Mouse (Mus musculus) bone marrow macrophage, adult 2 months (primary cell): ENCODE measurements around the gene Tesmin. TPM values are rescaled to one million over a fixed set of nuclear protein-coding genes. Genes with fewer than 3 reads are reported as not detected.

Experiments
- H3K27ac ChIP-seq: 2 replicates; pipeline ENCODE4 v1.5.1; 2012; ENCODE audit warnings: low read depth, low read length; ENCODE audit not compliant: insufficient read depth
- H3K4me1 ChIP-seq: 2 replicates; pipeline ENCODE4 v1.6.1; 2012; ENCODE audit warnings: low read length; ENCODE audit not compliant: control insufficient read depth, insufficient read depth
- H3K4me3 ChIP-seq: 2 replicates; pipeline ENCODE4 v1.5.1; 2012; ENCODE audit warnings: mild to moderate bottlenecking, low read length, moderate library complexity; ENCODE audit not compliant: insufficient read depth
- CTCF ChIP-seq: IDR thresholded peaks from 2 replicates; pipeline ENCODE4 v1.5.1; 2012; ENCODE audit warnings: low read depth, mild to moderate bottlenecking, low read length, moderate library complexity
- POLR2A ChIP-seq: IDR thresholded peaks from 2 replicates; pipeline ENCODE4 v1.6.1; 2012; ENCODE audit warnings: mild to moderate bottlenecking, low read depth, low read length, borderline replicate concordance
- polyA plus RNA-seq: library from polyadenylated mRNA; stranded (reverse); fragments of >200 nt; gene quantifications from 2 replicates; pipeline ENCODE4 v1.2.4, GENCODE M21; 2012; ENCODE audit not compliant: missing spikeins, insufficient read depth, insufficient read length

Tesmin gene
- polyA plus RNA-seq, 1 experiment, result 0.97 TPM

DNA sequence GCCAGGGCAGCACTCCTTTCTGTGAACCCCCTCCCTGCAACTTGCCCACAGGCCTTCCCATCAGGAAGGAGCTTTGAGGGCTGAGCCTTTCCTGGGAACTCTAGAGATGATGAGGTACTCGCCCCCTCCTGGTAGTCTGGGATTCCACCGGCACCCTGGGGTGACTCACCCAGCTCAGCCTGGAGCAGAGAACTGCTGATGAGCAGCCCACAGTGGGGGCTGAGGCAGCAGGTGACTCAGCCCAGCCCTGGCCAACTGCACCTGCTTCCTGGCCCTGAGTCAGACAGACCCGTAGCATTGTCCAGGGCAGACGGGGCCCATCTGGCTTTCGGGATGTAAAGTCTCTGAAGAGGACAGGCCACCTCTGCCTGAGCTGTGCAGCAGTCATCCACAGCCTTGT, 30.6 kb downstream of the Tesmin start:
- Histone ChIP-seq H3K27ac (no peak overlapping the region), H3K4me3 (no peak overlapping the region), H3K4me1 (peaks cover 12% of the 10 kb centered on the region)
- TF ChIP-seq CTCF (no peak), POLR2A (no peak)

- Histone ChIP-seq H3K4me3 (no peak overlapping the region), H3K27ac (no peak overlapping the region), H3K4me1 (peaks cover 12% of the 10 kb centered on the region)
- TF ChIP-seq CTCF (no peak), POLR2A (no peak)
Observed at GRCm38 (mm10) chr19:3422488-3422887, 33.8 kb downstream of the Tesmin start.

- TF ChIP-seq CTCF, result no peak
- no peak for TF ChIP-seq POLR2A
- H3K27ac ChIP-seq, result 0 out of 2 replicates have a peak overlapping the region, but pooled peaks have one; percentile 22
- H3K4me1 ChIP-seq, result peaks cover 12% of the 10 kb centered on the region
- no peak overlapping the region for H3K4me3 ChIP-seq
Observed at GRCm38 (mm10) chr19:3422981-3423380, 34.3 kb downstream of the Tesmin start.

DNA sequence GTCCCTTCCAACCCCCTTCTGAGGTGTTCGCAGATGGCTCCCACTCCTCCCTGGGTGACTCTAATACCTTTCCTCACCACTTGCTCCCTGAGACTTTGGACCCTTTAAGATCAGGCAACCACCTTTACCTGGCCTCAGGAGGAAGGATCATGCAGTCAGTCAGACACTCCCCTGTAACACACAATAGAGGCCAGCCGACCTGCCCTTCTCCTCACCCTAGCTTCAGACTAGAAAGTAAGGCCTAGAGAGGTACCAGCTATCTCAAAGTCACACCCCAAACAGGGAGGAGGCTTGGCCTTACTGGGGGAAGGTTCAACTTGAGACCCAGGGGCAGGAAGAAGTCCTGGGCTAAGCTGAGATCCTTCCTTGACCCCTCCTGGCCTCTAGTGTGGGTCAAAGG, 35.6 kb downstream of the Tesmin start:
- TF ChIP-seq CTCF (no peak), POLR2A (no peak)
- H3K27ac ChIP-seq, result no peak overlapping the region
- peaks cover 12% of the 10 kb centered on the region for H3K4me1 ChIP-seq
- no peak overlapping the region for H3K4me3 ChIP-seq

- H3K4me1 ChIP-seq, result peaks cover 4% of the 10 kb centered on the region
- no peak overlapping the region for H3K27ac ChIP-seq
- no peak for TF ChIP-seq POLR2A
- no peak for TF ChIP-seq CTCF
- no peak overlapping the region for H3K4me3 ChIP-seq
Observed at GRCm38 (mm10) chr19:3428057-3428830, 39.6 kb downstream of the Tesmin start.

DNA sequence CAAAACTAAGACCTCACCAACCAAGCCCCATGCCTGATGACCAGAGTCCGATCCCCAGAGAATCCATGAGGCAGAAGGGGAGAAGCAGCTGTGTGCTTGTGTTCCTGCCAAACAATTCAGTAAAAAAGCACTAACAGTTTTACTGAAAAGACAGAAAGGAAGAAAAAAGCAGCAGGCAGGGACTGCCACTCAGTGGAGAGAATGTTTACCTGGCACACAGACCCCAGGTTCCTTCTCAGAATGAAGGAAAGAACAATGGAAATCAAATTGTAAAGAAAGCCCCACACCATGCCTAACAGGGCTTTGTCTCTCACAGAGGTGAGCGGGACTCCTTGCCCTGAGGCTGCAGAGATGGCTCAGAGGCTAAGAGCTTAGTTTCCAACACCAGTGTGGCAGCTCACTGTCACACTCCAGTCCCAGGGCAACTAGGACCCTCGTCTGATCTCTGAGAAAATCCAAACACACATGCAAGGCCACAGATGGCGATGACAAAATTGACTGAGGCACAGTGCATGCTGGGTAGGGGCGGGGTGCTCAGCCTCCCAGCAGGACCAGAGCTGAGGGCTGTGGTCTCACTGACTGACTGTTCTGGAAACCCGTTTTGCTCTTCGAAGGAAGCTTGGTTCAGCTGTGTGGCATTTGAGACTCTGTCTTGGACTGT, 40.6 kb downstream of the Tesmin start:
- no peaks in the 10 kb centered on the region for H3K4me1 ChIP-seq
- H3K4me3 ChIP-seq, result no peak overlapping the region
- TF ChIP-seq POLR2A, result no peak
- TF ChIP-seq CTCF, result no peak
- H3K27ac ChIP-seq, result no peak overlapping the region

GRCm38 (mm10) chr19:3431066-3431465, 42.4 kb downstream of the Tesmin start:
- H3K27ac ChIP-seq, result no peak overlapping the region
- no peaks in the 10 kb centered on the region for H3K4me1 ChIP-seq
- no peak for TF ChIP-seq POLR2A
- TF ChIP-seq CTCF, result no peak
- no peak overlapping the region for H3K4me3 ChIP-seq

DNA sequence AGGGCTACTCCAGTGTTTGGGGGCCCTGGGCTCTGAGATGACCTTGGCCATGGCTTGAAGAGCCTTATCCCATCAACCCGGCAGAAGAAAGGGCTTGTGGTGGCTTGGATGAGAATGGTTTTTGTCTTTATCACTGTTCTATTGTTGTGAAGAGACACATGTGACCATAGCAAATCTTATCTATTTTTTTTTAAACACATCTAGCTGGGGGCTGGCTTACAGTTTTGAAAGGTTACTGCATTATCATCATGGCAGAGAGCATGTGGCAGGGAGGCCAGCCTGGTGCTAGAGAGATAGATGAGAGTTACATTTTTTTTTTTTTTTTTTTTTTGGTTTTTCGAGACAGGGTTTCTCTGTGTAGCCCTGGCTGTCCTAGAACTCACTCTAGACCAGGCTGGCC, 43.3 kb downstream of the Tesmin start:
- Histone ChIP-seq H3K4me3 (no peak overlapping the region), H3K27ac (no peak overlapping the region), H3K4me1 (no peaks in the 10 kb centered on the region)
- no peak for TF ChIP-seq CTCF
- no peak for TF ChIP-seq POLR2A

DNA sequence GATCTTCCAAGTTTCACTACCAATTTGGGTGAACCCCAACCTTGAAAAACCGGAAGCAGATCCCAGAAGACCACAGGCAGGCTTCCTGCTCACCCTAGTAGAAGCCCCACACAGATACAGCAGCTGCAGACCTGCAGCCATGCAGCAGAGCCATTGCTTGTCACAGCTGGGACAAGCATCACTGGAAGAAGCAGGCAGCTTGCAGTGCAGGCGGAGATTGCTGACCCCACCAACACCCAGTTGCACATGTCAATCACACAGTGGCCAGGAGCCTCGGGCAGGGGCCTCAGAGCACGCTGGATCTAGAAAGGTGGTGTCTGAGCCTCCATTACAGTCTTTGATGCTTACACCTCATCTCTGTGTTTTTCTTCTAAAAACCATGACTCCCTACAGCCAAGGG, 45.5 kb downstream of the Tesmin start:
- H3K4me1 ChIP-seq, result no peaks in the 10 kb centered on the region
- TF ChIP-seq CTCF (no peak), POLR2A (no peak)
- H3K27ac ChIP-seq, result no peak overlapping the region
- no peak overlapping the region for H3K4me3 ChIP-seq

GRCm38 (mm10) chr19:3434641-3435040, 46.0 kb downstream of the Tesmin start:
- no peak overlapping the region for H3K27ac ChIP-seq
- TF ChIP-seq POLR2A, result no peak
- no peak for TF ChIP-seq CTCF
- no peaks in the 10 kb centered on the region for H3K4me1 ChIP-seq
- no peak overlapping the region for H3K4me3 ChIP-seq

GRCm38 (mm10) chr19:3435824-3436223, 47.2 kb downstream of the Tesmin start:
- Histone ChIP-seq H3K27ac (no peak overlapping the region), H3K4me1 (no peaks in the 10 kb centered on the region), H3K4me3 (no peak overlapping the region)
- no peak for TF ChIP-seq CTCF
- no peak for TF ChIP-seq POLR2A
